Mouse (Mus musculus) MEL-GATA-1-ER (cell line): ENCODE data around the gene 1810055G02Rik.
A peak's percentile ranks its signal among the peaks of the same experiment; 100 is the strongest.

Experiments
- DNase-seq: peaks from one replicate; pipeline ENCODE4 v3.0.0-alpha.2; 2012; ENCODE audit warnings: low read depth; ENCODE audit errors: extremely low read depth

The 1810055G02Rik gene

DNA sequence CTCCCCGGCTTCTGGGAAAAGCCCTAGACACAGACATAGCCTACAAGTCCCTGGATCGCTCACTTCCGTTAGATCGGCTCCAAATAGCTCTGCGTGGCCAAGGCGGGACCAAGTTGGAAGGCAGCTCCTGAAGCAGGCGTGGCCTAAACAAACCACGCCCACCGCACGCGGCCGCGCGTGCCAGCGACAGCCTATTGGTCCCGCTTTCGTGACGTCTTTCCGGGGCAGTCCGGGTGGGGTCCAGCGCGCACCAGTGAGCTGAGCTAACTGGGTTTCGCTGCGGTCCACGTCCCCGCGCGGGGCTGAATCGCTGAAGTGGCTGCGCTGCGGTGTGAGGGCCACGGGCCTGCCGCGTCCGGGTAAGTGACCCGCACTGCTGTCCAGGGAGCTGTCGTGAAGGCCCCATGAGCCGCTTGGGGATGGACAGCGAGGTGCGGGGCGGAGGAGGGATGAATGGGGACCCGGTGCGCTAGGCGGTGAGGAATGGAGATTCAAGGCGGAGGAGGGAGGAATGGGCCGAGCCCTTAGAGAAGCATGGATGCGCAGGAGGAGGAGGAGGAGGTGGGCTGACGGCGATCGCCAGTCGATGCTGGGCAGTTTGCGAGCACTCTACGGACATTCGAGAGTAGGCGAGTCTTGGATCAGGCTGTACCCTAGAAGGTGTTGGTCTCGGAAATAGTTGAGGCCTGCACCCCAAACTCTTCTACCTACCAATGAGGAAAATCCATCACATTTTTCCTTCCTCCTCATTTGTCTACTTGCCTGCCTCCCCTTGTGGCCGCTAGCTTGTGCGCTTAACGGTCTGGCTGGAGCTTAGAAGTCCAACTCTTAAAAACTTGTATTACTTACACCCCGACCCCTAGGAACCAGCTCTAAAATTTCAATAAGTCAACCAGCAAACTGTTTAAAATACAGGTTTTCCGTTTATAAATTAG is at the start of gene 1810055G02Rik:
1810055G02Rik (plus strand) TSS at position 216 of the 935 bp plus-strand sequence.
- DNase-seq: peak; percentile 94

DNA sequence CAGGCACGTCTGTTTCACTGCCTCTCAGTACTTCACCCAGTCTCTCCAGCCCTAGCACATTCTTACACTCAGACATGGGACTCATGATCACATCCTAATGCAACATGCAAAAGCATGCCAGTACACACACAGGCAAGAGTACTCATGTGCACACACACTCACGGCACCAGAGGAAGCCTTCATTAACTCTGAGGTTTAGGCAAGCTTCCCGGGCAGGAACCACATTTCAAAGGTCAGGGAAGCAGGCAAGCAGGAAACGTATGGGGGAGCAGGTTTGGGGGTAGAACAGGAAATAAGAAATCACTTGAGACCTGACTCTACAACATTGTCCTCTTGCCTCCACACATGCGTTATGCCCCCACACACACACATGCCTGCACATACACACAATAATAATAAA is 42.6 kb upstream of the 1810055G02Rik start:
- no peak for DNase-seq

DNA sequence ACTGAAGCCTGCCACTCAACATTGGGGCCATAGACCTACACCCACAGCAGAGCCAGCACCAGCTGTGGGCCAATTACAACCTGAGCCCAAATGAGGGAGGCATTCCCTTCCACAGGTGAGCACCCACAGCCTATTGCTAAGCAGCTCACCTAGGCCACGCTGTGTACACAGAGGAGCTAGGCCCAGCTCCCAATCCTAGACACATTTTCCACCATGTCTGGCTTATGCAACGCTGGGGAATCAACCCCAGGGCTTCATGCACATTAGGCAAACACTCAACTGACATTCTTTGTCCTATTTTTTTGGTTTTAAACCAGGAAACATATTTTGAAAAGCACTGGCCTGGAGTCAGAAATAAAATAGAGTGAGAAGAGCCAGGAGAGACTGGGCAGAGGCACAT is 41.5 kb upstream of the 1810055G02Rik start:
- no peak for DNase-seq

DNA sequence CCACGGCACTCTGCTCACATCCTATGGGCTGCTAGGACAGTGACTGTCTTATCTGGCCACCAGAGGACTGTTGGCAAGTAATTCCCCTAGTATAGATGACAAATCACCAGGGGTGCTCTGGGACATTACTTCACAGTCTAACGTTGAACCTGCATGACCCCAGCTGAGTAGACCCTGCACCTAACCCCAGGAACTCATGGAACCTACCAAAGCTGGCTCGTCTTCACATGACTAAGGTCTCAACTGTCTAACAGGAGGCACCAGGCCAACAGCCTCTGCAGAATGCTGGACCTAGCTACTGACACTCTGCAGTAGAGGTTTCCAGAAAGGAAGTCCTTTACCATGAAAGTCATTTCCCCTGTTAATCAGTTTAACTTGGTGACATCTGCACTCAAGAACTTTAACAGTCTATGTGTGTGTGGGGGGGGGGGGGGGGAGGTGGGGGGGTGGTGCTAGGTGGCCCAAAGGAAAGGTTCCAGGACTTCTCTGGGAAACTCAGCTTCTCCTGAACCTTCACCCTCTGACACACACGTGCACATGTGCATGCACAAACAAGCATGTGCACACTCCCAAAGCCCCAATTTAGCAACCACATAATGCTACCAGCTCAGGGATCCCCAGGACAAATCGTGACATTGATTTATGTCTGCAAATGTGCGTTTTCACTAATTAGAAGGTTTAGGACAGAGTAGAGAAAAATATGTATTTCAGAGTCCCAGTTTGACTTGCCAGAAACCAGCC is 40.8 kb upstream of the 1810055G02Rik start:
- no peak for DNase-seq

DNA sequence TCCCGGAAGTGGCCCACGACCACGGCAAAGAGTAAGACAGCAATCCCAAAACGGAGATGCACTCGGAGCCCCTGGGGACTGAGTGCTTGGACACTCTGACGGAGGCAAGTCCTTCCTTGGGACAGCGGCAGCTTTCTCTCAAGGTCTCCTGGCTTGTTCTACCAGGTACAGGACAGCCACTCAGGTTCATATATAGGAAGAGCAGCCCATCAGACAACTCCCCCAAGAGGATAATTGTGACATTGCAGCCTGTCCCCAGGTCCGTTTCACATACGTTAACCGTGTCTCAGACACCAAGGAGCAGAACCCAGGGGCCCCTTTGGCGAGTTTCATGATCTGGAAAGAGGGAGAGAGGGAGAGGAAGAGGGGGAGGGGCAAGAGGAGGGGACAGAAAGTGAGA is 40.1 kb upstream of the 1810055G02Rik start:
- DNase-seq: no peak

DNA sequence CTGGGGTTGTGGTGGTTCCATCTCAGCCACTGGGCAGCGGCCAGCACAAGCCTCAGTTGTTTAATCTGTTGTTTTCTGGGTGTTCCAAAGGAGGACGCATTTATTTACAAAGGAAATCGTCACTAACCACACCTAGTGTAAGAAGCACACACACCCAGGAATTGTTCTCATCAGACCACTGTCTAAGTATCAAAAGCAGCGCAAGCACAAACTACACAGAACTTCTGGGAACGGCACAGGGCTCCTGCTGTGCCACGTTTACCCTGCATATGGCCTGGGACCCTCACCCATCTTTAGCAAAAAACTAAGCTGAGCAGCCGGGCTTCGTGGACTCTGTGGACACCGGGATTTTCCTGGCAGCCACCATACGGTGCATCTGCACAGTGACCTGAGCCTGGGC is 39.5 kb upstream of the 1810055G02Rik start:
- DNase-seq: no peak

DNA sequence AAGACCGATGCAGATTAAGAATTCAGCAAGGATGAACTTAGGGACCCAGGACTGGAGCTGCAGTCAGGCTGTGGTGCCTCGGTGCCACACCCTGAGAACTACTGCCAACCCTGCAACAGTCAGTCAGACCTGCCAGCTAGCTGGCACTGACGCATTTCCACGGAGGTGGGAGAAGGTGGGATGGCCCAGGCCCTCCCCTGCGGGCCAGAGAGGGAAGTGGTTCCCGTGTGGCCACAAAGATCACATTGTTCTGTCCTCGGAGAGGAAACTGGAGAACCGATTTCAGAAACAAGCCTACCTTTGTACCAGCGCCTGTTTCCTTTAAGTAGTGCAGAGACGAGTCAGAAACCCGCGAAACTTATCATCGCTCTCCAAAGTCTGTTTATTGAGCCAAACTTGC is 39.0 kb upstream of the 1810055G02Rik start:
- no peak for DNase-seq

DNA sequence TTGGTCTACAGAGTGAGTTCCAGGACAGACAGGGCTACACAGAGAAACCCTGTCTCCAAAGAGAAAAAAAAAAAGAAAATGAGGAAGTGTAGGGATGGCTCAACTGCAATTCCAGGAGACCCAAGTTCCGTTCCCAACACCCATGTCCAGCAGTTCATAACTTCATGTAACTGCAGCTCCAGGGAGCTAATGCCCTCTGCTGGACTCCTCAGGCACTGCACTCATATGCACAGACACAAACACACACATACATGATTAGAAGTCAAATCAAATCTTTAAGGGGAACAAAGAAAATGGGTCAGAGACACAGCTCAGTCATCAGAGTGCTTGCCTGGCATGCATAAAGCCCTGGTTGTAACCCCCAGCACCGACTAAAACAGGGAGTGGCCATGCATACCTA is 34.9 kb upstream of the 1810055G02Rik start:
- no peak for DNase-seq

DNA sequence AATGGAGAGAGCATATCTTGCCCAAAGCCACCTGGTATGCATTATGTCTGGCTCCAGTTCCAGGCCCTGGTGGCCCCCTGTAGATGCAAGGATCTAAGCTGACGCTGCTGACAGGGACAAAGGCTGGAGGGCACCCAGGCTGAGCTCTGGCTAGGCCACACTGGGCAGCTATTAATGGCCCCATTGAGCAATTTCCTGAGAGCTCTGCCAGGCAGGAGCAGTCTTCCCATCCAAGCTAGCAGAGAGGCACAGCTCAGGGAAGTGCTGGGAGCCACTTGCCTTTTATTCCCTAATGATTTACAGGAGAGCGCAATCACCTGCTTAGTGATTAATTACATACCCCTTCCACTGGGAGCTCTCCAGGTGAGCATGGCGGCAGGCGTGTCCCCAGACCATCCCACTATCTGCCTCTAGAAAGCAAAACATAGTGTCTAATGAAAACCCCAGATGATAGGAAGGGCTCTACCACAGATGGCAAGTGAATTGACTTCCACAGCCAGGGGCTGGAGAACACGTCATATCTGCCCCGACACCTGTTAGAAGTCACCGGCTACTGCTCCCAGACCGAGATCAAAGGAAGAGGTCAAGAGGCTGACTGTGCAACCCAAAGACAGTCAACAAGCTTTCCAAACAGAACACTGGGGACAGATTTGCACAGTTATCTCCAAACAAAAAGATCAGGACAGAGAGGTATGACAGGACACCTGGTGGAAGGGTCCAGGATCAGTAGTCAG is 33.8 kb upstream of the 1810055G02Rik start:
- DNase-seq: no peak

DNA sequence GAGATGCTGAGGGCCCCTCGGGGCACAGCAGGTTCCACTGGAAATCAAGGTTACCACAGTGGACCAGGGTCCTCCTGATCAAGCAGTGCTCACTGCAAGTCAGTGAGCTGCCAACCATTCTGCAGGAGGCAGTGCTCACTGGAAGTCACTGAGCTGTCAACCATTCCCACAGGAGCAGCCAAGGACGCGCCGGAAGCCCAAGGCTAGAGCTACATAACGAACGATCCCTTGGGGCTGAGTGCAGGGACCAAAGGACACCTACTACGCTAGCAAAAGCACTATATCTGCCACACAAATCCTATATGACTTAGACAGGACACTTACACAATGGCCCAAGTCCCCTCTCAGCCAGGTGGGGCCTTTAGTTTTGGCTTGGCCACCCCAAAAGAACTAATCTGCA is 27.4 kb upstream of the 1810055G02Rik start:
- DNase-seq: no peak

DNA sequence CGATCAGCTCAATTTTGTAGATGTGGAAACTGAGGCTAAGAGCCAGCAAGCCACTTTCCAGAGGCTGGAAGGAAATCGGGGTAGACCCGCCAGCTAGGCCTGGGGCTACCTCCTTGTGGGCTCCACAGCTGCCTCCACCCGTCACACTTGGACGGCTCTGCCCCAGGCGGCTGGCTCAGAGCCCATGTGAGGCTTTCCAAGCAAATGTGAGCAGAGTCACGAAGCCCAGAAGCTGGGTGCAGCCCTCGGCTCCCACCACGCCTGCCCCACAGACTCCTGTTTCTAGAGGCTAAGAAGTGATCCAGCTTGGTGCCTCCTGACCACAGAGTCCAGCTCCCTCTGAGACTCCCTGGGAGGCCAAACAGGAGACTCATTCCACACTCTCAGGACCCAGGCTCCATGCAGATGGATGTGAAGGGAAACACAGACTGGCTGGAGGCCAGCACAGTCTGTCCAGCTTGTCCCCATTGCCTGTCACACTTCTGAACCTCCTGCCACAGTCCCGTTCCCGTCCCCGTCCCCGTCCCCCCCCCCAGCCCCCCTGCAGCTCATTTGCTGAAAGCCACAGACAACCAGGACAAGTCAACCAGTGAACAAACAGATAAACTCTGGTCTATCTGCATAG is 26.7 kb upstream of the 1810055G02Rik start:
- DNase-seq: no peak

DNA sequence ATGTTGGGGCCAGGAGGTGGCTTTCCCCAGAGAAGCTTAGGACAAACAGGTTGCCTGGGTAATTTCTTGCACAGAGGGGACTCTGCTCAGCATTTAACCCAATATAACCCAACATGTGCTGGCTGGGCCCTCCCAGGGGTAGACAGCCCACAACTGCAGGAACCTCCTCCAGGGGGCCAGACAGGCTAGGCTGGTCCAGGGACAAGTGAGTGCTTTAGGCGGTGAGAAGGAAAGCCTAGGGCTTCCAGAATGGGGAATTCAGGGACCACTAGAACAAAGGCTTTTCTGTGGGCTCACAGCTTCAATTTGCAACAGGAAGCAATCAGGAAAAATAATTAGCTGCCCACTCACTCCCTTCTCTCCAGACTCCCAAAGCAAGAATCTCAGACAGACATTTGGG is 23.7 kb upstream of the 1810055G02Rik start:
- DNase-seq: no peak

DNA sequence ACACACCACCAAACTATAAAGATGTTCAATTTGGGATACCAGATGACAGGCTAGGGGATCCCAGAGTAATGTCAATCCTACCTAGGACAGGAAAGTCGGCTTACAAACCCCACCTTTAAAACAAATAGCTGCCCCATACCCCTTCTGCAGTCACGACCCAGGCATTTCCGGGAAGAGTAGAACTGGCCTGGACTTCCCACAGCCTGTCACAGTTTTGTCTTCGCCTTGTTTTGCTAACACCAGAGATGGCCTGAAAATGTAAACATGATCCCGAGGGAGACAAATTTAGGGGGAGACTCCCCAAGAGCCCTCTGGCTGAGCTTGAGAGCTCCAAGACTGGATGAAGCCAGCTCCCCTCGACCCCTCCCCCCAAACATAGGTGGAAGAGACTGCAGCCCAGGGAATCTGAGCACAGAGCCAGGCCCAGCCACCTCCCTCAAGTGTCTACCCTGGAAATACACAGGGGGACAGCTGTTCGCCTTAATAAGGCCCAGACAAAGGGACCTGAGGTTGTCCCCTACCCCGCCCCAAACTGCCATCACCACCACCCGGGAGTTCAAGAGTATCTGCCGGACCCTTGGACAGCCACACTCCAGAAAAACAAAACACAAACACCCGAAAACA is 23.0 kb upstream of the 1810055G02Rik start:
- no peak for DNase-seq

DNA sequence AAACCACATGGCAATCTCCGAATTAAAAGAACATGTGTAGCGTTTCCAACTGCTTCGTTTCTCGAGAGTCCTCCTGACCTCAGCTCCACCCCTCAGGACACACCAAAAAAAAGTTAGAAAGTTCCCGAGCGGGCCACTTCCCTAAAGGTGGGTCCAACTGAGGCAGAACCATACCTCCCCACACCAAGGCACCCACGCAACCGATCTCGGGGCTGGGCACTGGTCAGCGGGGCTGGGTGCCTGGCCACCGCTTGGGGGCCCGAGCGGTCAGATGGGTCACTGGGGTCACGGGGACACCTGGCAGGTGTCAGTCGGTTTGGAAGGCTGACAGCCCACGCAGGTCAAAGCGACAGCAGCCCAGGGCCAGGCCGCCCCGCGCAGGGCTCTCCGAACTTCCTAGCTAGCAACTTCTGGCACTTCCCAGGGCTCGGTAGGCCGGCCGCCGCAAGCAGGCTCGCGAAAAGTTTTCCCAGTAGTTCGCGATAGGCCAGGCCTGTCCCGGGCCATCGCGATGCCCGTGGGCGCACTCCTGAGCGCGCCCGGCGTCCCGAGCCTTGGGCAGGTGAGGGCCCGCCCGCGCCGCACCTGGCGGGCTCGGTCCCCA is 22.4 kb upstream of the 1810055G02Rik start:
- DNase-seq: no peak

DNA sequence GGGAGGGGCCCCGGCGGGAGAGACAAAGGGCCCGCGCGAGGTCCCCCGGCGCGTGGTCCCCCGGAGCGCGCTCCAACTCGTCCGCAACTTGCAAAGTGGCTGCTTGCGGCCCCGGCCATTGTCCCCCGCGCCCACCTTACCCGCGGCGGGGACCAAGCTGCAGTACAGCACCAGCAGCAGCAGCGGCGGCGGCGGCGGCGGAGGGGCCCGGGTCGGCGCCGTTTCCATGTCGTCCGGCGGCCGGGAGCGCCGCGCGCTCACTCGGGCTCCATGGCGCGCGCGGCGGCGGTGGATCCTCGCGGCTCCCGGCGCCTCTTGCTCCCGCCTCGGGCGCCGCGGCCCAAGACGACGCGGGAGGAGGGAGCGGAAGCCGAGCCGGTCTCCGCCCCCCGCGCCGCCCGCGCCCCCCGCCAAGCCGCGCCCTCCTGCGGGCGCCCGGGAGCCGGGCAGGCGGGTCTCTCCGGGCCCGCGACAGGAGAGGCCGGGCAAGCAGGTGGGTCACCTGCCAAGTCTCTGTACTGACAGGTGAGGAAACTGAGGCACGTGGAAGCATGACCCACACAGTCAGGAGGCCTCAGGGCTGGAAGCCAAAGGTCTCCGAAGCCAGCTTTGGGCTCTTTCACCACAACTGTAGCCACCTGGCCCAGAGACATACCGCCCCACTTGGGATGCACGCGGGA is 21.7 kb upstream of the 1810055G02Rik start, which contains the start of gene Lrp5:
Lrp5 (minus strand) TSS at position 350 of the 680 bp plus-strand sequence.
- DNase-seq: no peak

DNA sequence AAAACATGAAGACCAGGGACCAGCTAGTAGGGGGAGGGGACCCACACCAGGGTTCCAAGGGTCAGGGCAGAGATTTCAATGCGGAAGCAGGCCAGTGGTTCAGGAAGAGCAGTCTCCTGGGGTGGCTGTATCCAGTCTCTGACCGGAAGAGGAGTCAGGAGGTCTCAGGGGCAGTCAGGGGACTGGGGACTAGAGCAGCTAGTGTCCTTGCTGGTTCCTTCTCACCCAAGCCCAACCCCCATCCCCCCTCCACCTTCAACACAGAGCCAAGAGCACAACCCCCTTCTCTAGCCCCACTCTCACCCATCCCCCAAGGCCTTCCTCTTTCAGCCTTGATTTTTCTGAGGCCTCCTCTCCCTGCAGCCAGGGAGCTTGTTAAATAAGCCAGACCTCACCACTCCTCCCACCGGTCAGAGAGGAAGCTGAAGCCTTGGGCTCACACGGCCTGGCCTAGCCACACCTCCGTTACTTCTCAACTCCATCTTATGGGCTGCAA is 20.4 kb upstream of the 1810055G02Rik start:
- DNase-seq: no peak

DNA sequence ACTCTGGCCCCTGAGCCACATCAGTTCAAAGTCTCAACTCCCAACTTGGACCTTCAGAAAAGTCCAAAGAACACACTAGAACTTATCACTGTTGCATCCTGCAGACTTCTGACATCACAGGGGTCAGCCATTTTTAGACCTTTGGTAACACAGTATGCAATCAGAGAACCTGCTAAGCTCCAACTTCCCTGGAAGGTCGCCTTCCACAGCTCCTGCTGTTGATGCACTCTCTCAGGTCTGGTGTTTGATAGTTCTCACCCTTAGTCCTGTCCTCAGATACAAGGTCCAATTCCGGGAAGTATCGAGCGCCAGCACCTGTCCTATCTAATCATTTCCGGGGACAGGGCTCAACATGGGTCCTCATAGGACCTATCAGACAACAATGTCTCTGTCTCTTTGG is 16.8 kb upstream of the 1810055G02Rik start:
- DNase-seq: no peak

DNA sequence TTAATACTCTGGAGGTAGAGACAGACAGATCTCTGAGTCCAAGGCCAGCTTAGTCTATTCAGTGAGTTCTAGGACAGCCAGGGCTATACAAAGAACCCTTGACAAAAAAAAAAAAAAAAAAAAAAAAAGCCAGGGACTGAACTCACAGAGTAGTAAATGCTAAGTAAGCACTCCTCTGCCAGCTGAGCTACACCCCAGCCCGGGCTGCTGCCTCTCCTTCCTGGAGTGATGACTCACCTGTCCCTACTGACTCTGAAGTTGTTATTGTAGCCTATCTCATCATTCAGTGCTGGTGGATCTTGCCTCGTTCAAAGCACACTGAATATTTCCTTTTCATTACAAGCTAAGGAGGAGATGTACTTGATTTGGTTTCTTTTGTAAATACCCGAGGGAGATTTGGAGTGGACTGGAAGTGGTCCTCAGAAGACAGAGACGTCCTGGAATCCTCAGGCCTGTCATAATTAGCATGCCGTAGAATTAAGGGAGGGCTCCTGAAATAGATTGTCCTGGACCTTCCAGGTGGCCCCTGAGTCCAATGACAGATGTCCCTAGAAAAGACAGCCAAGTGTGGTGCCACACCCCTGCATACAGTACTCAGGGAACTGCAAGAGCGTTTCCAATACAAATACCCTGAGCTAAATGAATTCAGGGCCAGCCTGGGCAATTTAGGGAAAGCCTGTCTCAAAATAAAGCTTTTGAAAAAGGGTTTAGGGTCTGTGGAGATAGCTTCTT is 15.5 kb upstream of the 1810055G02Rik start:
- no peak for DNase-seq

DNA sequence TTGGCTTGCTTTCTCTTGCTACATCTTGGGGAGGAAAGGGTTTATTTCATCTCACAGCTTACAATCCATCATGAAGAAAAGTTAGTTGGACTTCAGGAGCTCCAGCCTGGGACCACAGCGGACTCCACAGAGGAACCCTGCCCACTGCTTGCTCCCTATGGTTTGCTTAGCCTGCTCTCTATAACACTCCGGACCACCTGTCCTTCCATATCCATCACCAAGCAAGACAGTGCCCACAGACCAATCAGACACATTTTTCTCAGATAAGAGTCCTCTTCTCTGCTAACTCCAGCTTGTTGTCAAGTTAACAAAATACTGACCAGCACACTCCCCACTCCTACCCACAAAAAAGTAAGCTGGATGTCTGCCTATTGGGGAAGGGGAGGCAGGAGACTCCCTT is 13.6 kb upstream of the 1810055G02Rik start:
- DNase-seq: no peak
